Mouse (Mus musculus): ENCODE measurements at regions not wholly inside any gene's neighbourhood (a gene's known extent, or its start where the extent isn't known, plus 50 kb on each side); places are given as distances from the start of the nearest gene placed in this dataset.
A peak's percentile ranks its signal among the peaks of the same experiment; 100 is the strongest.
"Not testable (repeated sequence)": the region's sequence is repeated elsewhere in the genome, so short reads cannot be mapped to it uniquely, and the experiment has no call there.

DNA sequence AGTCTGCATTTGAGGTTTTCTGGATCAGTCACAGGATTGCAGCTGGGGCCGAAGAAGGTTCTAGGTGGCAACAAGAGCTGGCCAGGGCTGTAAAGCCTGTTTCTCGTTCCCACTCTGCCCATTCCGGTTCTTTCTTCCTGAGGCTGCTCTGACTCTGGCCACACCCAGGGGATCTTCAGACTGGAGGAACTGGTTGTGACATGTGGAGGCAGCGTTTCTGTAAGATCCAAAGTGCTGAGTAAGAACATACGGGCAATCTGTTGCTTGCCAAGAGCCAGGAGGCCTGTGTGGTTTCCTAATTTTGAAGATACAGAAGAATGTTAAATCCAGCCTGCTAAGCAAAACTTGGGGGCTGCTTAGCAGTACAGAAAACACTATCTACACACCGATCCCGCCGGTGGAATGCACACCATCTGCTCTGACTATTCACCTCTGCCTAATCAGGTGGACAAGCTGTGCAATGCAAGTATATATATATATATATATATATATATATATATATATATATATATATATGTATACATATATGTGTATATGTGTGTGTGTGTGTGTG is 99.3 kb upstream of the Bmp2k start:
- no peak for DNase-seq (ENCODE audit: low spot score in 2 of 2)

- DNase-seq (ENCODE audit: low spot score in 2 of 2) = no peak
Measured at GRCm38 (mm10) chr5:96898695-96899094, 98.8 kb upstream of the Bmp2k start.

- DNase-seq (ENCODE audit: low spot score in 2 of 2) = no peak
Measured at GRCm38 (mm10) chr5:96905572-96906271, 91.8 kb upstream of the Bmp2k start.

DNA sequence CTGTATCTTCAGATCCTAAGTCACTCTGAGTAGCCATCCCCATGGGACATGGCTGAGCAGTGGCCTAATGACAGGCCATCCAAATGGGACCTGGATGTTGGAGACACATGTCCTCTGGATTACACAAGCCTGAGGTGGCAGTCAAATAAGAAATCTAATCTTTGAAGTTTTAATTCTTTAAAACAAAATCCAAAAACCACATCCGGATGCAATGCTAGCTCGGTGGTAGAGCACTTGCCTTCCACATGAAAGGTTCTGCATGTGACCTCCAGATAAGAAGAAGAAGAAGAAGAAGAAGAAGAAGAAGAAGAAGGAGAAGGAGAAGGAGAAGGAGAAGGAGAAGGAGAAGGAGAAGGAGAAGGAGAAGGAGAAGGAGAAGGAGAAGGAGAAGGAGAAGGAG is 89.1 kb upstream of the Bmp2k start:
- not testable (repeated sequence) for DNase-seq (ENCODE audit: low spot score in 2 of 2)

DNA sequence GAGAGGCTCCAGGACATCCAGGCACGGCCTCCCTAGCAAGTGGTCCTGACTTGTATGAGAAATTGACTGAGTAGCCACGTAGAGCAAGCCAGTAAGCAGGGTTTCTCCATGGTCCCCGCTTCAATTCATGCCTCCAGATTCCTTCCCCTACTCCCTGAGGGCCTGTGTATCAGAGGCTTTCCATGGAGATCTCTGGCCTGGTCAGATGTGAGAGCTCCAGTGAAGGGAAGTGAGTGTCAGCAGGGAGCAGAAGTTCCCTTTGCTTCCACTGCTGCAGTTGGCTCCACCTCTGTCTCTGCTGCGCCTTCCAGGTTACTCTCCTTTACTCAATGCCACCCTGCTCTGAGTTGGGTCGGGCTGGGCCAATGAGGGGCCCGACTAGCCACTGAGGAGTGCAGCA is 88.3 kb upstream of the Bmp2k start:
- DNase-seq (ENCODE audit: low spot score in 2 of 2) = no peak

DNA sequence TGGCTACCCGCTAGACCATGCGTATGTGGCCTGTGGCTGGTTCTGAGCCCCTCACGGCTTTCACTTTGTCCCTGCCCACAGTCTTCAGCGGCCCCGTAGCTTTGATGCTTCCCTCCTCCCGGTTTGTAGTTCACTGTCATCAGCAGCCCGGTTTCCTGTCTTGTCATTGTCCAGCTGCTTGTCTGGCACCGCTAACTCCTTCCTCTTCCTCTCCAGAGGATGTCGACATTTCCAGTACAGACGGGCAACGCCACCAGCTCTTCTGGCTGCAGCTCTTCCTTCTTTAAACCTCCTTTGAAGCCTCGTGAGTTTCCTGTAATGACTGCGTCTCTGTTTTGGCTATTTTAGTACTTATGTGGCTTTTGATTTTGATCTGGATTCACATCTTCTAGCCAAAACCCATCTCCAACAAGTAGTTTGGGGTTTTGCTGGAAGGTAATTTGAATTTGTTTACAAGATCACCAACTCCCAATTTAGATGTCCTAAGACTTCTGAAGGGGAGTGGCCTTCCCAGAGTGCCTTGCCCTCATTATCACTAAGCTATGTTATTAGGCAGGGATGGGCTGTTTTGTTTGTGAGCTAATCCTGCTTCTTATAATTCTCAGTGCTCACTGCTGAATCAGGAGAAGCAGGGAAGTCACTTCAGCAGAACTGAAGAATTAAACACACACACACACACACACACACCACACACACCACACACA is 85.8 kb upstream of the Bmp2k start:
- DNase-seq (ENCODE audit: low spot score in 2 of 2) = peak in 1 of 2 experiments; percentile 27

GRCm38 (mm10) chr5:96912254-96912635 is 85.2 kb upstream of the Bmp2k start:
- DNase-seq (ENCODE audit: low spot score in 2 of 2) = no peak

GRCm38 (mm10) chr5:96912781-96913180 is 84.7 kb upstream of the Bmp2k start:
- peak; percentile 22 to 26 for DNase-seq (ENCODE audit: low spot score in 2 of 2)

- DNase-seq (ENCODE audit: low spot score in 2 of 2) = no peak
Measured at GRCm38 (mm10) chr5:96913711-96914110, 83.8 kb upstream of the Bmp2k start.

GRCm38 (mm10) chr5:96914696-96915404 is 82.6 kb upstream of the Bmp2k start:
- DNase-seq (ENCODE audit: low spot score in 2 of 2) = no peak

DNA sequence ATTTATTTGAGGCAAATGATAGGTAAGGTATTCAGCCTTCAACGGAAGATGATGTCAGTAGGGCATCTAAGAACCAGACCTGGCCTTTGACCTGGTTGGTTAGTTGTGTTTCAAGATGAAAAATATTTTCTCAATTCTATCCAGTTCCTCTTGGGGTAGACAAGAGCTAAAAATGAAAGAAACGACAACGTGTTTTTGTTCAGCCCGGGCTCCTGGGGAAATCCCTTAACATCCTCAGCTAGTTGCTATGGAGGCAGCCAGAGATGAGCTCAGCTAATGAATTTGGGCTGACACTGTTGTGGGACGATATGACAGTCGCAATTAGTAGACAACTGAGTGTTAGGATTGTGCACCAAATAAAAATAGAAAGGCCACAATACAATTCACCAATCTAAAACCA is 80.6 kb upstream of the Bmp2k start:
- no peak for DNase-seq (ENCODE audit: low spot score in 2 of 2)

GRCm38 (mm10) chr5:96917596-96918258 is 79.8 kb upstream of the Bmp2k start:
- DNase-seq (ENCODE audit: low spot score in 2 of 2) = no peak

- DNase-seq (ENCODE audit: low spot score in 2 of 2) = no peak
Measured at GRCm38 (mm10) chr5:96919149-96919548, 78.3 kb upstream of the Bmp2k start.

DNA sequence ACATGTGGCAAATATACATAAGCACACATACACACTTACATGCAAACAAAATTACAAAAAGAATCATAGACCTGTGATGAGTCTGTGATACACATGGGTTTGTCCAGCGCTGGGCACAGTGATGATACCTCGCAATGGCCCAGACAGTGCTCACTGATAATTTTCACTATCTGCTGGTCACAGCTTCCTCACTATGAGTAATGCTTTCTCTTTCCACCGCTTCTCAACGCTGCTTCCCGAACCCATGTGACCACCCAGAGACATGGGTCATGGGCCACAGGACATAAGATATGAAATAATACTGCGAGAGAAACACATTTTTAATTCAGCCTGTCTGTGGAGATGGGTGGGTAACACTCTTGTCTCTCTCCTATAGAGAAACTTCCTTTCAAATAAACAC is 76.5 kb upstream of the Bmp2k start:
- no peak for DNase-seq (ENCODE audit: low spot score in 2 of 2)

GRCm38 (mm10) chr5:96921511-96921910 is 76.0 kb upstream of the Bmp2k start:
- DNase-seq (ENCODE audit: low spot score in 2 of 2) = no peak

DNA sequence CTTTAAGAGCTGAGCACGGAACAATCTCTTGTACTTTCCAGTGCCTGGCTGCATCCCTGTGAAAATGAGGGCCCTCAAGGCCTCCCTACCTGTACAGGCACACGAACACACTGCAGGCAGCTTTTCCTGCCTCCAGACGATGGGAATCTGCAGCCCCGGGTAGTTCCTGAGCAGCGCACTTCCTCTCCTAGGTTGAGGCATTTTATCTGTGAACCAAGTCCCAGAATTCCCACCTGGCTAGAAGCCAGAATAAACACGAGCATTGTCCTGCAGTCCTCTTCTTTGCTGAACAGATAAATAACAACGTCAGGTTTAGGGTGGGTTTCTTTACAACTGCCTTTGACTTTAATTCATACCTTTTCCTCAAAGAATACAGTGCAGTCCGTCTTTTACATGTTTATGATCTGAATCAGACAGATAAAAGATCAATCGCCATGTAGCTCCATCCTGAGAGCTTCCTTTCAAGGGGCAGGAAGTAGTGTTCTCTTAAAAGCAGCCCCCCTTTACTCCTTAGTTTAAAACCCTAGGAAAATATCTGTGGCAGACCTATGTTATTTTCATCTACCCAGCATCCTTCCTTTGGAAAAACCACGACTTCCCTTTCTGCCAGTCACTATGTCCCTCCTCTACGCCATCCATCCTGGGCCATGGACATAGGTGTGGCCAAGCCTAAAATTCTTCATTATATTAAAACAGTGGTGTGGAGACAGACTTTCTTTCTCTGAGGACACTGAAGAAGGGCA is 75.3 kb upstream of the Bmp2k start:
- no peak for DNase-seq (ENCODE audit: low spot score in 2 of 2)

DNA sequence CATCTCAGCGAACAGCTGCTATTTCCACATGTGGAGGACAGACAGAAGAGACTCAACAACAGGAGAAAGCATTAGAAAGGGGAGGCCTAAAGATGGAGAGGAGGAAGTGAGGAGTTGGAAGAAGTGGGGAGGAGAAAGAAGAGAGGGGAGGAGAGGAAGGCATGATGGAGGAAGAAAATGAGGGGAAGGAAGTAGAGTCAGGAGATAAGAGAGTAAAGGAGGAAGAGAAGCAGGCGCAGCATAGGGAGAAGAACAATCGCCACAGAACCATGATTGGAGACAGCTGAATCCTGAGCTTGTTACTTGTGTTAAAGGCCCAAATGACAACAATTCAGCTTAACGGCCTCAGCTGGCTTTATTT is 74.8 kb upstream of the Bmp2k start:
- DNase-seq (ENCODE audit: low spot score in 2 of 2) = no peak

- DNase-seq (ENCODE audit: low spot score in 2 of 2) = no peak
Measured at GRCm38 (mm10) chr5:96923526-96923925, 74.0 kb upstream of the Bmp2k start.

DNA sequence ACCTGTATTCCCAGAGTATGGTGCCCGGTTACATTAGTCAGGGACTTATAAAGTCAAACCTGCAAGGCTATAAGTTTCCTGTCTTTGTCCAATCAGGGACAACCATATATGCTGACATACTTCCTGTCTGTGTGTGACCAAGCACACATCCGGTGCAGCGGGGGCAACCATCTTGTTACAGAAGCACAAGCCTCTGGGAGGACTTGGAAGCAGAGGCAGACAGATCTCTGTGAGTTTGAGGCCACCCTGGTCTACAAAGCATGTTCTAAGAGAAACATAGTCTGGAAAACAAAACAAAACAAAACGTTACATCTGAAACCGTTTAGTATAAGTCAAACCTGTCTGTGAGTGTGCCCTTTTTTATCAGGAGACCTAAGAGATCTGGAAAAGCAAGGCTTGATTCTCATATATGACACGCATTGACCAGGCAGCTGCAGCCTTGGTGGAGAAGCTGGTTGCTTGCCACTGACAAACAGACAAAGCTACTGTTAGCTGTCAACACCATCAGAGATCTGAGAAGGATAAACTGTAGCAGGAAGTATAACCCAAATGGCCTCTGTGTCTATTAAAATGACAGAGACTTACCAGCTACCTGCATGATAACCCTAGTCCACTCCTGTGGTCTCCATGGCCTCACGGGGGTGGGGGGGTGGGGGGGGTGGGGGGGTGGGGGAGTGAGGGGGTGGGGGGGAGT is 72.6 kb upstream of the Bmp2k start:
- no peak for DNase-seq (ENCODE audit: low spot score in 2 of 2)

GRCm38 (mm10) chr5:96925943-96926342 is 71.5 kb upstream of the Bmp2k start:
- DNase-seq (ENCODE audit: low spot score in 2 of 2) = no peak

GRCm38 (mm10) chr5:96931091-96931490 is 66.4 kb upstream of the Bmp2k start:
- no peak for DNase-seq (ENCODE audit: low spot score in 2 of 2)

Measured in thymus, postnatal 10 days (tissue).